Mouse (Mus musculus) lung, embryonic 14.5 days (tissue): ENCODE results near the gene Tnni3k. TPM values are rescaled to one million over a fixed set of nuclear protein-coding genes. Genes with fewer than 3 reads are reported as not detected.
A peak's percentile ranks its signal among the peaks of the same experiment; 100 is the strongest.

Experiments used
- ATAC-seq: fragments of 200-750 bp; cut with Nextera tagmentation; 2 replicates; pipeline ENCODE4 v1.8.0; 2017; ENCODE audit warnings: mild to moderate bottlenecking, moderate TSS enrichment, moderate library complexity; ENCODE audit not compliant: insufficient read depth
- DNase-seq: peaks from one replicate; pipeline ENCODE4 v3.0.0-alpha.2; 2015
- H3K27ac ChIP-seq: fragments of 300-500 bp; sonication (generic); 2 replicates; pipeline ENCODE4 v1.5.1; 2014; ENCODE audit warnings: low read depth, mild to moderate bottlenecking, moderate library complexity
- H3K27me3 ChIP-seq: fragments of 300-500 bp; sonication (generic); 2 replicates; pipeline ENCODE4 v1.6.1; 2014; ENCODE audit warnings: low read length, control low read depth; ENCODE audit not compliant: insufficient read depth
- H3K36me3 ChIP-seq: fragments of 300-500 bp; sonication (generic); 2 replicates; pipeline ENCODE4 v1.6.1; 2014; ENCODE audit warnings: control low read depth; ENCODE audit not compliant: insufficient read depth
- H3K4me1 ChIP-seq: fragments of 300-500 bp; sonication (generic); 2 replicates; pipeline ENCODE4 v1.6.1; 2014; ENCODE audit warnings: antibody characterized with exemption, control low read depth; ENCODE audit not compliant: insufficient read depth
- H3K4me2 ChIP-seq: fragments of 300-500 bp; sonication (generic); 2 replicates; pipeline ENCODE4 v1.6.1; 2014; ENCODE audit warnings: mild to moderate bottlenecking
- H3K4me3 ChIP-seq: fragments of 300-500 bp; sonication (generic); 2 replicates; pipeline ENCODE4 v1.5.1; 2014; ENCODE audit warnings: low read depth, low read length
- H3K9ac ChIP-seq: fragments of 300-500 bp; sonication (generic); 2 replicates; pipeline ENCODE4 v1.6.1; 2014
- H3K9me3 ChIP-seq: fragments of 300-500 bp; sonication (generic); 2 replicates; pipeline ENCODE4 v1.6.1; 2016; ENCODE audit warnings: low read depth, low read length, control low read depth
- CTCF ChIP-seq: IDR thresholded peaks from 2 replicates; pipeline ENCODE4 v1.5.1; 2016; ENCODE audit warnings: antibody characterized with exemption, low read depth
- WGBS: fragments of 180-500 bp; shearing (Covaris S2); extraction: QIAGEN DNeasy Blood & Tissue Kit; methylation state at CpG from one replicate; pipeline ENCODE4 v1.1.7; 2014; 5-methylcytosine and 5-hydroxymethylcytosine counted together
- polyA plus RNA-seq: library from polyadenylated mRNA; unstranded; fragments of >200 nt; fragmentation: Nextera tagmentation; extraction: Ambion mirVana; gene quantifications from 2 replicates; pipeline ENCODE4 v1.2.1, GENCODE M21; 2014

Tnni3k gene
- polyA plus RNA-seq, 1 experiment from 2014 or later: not detected

DNA sequence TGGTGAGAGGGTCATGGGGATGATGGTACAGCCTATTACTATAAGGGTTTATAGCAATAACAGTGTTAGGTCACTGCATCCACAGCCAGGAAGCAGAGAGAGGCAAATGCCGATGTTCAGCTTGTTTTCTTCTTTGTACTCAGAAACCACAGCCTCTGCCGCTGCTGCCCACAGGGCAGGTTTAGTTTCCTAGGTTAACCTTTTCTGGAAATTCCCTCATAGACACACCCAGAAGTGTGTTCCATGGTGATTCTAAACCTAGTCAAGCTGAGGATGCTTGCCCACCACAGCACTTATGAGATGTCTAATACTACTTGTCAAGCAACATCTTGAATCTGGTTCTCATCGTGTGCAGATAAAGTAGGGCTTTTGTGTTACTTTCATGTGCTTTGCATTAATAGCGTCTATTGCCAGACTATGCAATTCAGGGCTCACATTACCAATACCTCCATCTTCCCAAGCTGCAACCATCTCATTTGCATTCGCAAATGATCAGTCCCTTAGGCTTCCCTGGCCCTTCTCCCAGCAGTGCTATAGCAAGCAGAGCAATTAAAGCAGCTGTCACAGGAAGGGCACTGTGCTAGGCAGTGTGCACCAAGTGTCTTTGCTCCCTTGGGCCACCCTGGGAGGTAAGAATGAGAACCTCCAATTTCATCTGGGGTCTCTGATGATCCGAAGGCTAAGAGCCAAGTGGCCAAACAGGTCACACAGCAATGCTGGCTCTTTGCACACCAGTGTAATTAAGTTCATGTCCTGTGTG is 276.2 kb downstream of the Tnni3k start:
- Histone ChIP-seq H3K4me3 (no peak overlapping the region), H3K27me3 (no peaks in the 10 kb centered on the region), H3K4me1 (no peaks in the 10 kb centered on the region), H3K9ac (no peak overlapping the region), H3K36me3 (no peaks in the 10 kb centered on the region), H3K27ac (no peak overlapping the region), H3K4me2 (no peak overlapping the region), H3K9me3 (no peaks in the 10 kb centered on the region)
- ATAC-seq (no peak), DNase-seq (no peak)
- 74% methylated on average over 6 of the region's 6 CpGs for WGBS
- TF ChIP-seq CTCF: no peak

- TF ChIP-seq CTCF: no peak
- Histone ChIP-seq H3K27ac (no peak overlapping the region), H3K9ac (no peak overlapping the region), H3K4me2 (no peak overlapping the region), H3K27me3 (no peaks in the 10 kb centered on the region), H3K36me3 (no peaks in the 10 kb centered on the region), H3K4me3 (no peak overlapping the region), H3K4me1 (no peaks in the 10 kb centered on the region), H3K9me3 (no peaks in the 10 kb centered on the region)
- DNase-seq (no peak), ATAC-seq (no peak)
- WGBS: 72% methylated on average over 2 of the region's 2 CpGs
Measured at GRCm38 (mm10) chr3:154771651-154772050, 283.6 kb downstream of the Tnni3k start.

DNA sequence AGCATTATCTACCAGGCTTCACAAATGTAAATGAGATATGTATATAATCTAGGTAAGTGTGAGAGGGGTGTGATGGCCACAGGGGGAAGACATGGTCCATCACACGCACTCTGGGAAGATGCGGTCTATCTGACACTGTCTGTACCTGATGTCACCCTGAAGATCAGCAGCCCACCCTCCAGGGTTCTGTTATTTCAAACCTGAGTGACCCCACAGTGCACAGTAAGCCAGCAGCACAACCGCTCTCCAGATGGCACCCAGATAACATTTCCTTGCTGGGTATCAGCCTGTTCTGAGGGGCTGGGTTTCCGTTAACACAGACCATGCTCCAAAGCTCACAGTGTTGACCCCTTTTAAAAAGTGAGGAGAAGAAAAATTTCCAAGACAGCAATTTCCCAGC is 288.9 kb downstream of the Tnni3k start:
- H3K9ac ChIP-seq: no peak overlapping the region
- ATAC-seq: no peak
- no peak overlapping the region for H3K4me2 ChIP-seq
- no peak overlapping the region for H3K27ac ChIP-seq
- H3K36me3 ChIP-seq: no peaks in the 10 kb centered on the region
- H3K9me3 ChIP-seq: no peaks in the 10 kb centered on the region
- no peaks in the 10 kb centered on the region for H3K4me1 ChIP-seq
- H3K4me3 ChIP-seq: no peak overlapping the region
- H3K27me3 ChIP-seq: no peaks in the 10 kb centered on the region
- 83% methylated on average over 4 of the region's 4 CpGs for WGBS
- TF ChIP-seq CTCF: no peak
- no peak for DNase-seq

GRCm38 (mm10) chr3:154764115-154764514 is 291.1 kb downstream of the Tnni3k start:
- no peak overlapping the region for H3K4me2 ChIP-seq

DNA sequence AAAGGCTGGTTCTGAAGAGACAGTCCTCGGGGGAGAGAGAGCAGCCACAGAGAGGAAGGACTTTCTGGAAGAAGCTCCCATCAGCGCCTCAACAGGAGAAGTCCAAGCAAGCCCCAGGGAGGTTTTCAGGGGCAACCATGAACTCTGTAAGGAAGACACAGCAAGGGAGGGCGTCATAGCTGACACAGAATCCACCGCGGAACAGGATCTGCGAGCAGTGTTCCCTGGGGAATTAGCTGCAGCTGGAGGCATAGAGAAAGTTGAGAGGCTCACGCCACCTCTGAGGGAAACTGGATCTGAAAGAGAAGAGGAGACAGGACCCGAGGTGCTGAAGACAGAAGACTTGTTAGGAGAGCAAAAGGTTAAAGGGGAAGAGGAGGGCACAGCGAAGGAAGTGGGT is 291.8 kb downstream of the Tnni3k start:
- H3K27me3 ChIP-seq: no peaks in the 10 kb centered on the region
- no peak overlapping the region for H3K27ac ChIP-seq
- ATAC-seq: no peak
- H3K9me3 ChIP-seq: no peaks in the 10 kb centered on the region
- H3K4me1 ChIP-seq: no peaks in the 10 kb centered on the region
- peak; percentile 13 for DNase-seq
- no peak overlapping the region for H3K4me3 ChIP-seq
- no peaks in the 10 kb centered on the region for H3K36me3 ChIP-seq
- no peak for TF ChIP-seq CTCF
- H3K4me2 ChIP-seq: no peak overlapping the region
- no peak overlapping the region for H3K9ac ChIP-seq
- WGBS: 29% methylated on average over 9 of the region's 9 CpGs

More at GRCm38 (mm10) chr3:154764115-154764514, 291.1 kb downstream of the Tnni3k start:
- no peak overlapping the region for H3K4me3 ChIP-seq
- no peaks in the 10 kb centered on the region for H3K27me3 ChIP-seq
- no peak for TF ChIP-seq CTCF
- H3K9ac ChIP-seq: no peak overlapping the region
- ATAC-seq: no peak
- no peak overlapping the region for H3K27ac ChIP-seq
- no peaks in the 10 kb centered on the region for H3K9me3 ChIP-seq
- no peaks in the 10 kb centered on the region for H3K36me3 ChIP-seq
- no peak for DNase-seq
- no peaks in the 10 kb centered on the region for H3K4me1 ChIP-seq
- 73% methylated on average over 7 of the region's 7 CpGs for WGBS

DNA sequence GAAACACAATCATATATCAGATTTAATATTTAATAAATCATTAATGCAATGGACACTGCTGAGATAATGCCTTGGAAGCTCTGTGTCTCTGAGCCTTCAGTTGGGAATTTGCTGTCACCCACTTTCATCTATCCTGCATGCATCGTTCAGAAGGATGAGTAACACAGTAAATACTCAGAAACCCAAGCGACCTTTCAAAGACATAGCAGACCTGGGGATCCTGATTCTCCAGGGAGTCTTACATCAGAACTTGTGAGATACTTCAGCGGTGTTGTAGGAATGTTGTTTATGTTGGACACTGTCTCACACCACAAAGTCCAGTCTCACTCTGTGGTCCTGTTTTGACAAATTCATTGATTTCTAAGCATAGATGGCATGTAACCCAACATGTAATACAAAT is 294.1 kb downstream of the Tnni3k start:
- Histone ChIP-seq H3K4me1 (no peaks in the 10 kb centered on the region), H3K4me3 (no peak overlapping the region), H3K27ac (no peak overlapping the region), H3K9me3 (no peaks in the 10 kb centered on the region), H3K36me3 (no peaks in the 10 kb centered on the region), H3K9ac (no peak overlapping the region), H3K4me2 (no peak overlapping the region), H3K27me3 (no peaks in the 10 kb centered on the region)
- no peak for TF ChIP-seq CTCF
- WGBS: 75% methylated on average over 3 of the region's 3 CpGs
- DNase-seq (no peak), ATAC-seq (no peak)

GRCm38 (mm10) chr3:154758089-154758488 is 297.1 kb downstream of the Tnni3k start:
- no peak overlapping the region for H3K27ac ChIP-seq
- 70% methylated on average over 3 of the region's 3 CpGs for WGBS
- no peak for TF ChIP-seq CTCF
- H3K9me3 ChIP-seq: no peaks in the 10 kb centered on the region
- H3K36me3 ChIP-seq: no peaks in the 10 kb centered on the region
- H3K27me3 ChIP-seq: no peaks in the 10 kb centered on the region
- H3K4me1 ChIP-seq: no peaks in the 10 kb centered on the region
- DNase-seq: no peak
- no peak overlapping the region for H3K4me3 ChIP-seq
- H3K9ac ChIP-seq: no peak overlapping the region
- no peak for ATAC-seq
- no peak overlapping the region for H3K4me2 ChIP-seq
